Mouse (Mus musculus) testis, adult 2 months (tissue): ENCODE data around the gene Rnf180. TPM values are rescaled to one million over a fixed set of nuclear protein-coding genes. Genes with fewer than 3 reads are reported as not detected.

ENCODE experiments used
- H3K27ac ChIP-seq: fragments of 200-500 bp; 2 replicates; pipeline ENCODE4 v1.5.1; 2012; ENCODE audit warnings: low read depth, low read length; ENCODE audit not compliant: control insufficient read depth, insufficient read depth
- H3K27me3 ChIP-seq: fragments of 200-500 bp; 2 replicates; pipeline ENCODE4 v1.6.1; 2012; ENCODE audit warnings: mild to moderate bottlenecking, low read length, moderate library complexity; ENCODE audit not compliant: control insufficient read depth, insufficient read depth
- H3K36me3 ChIP-seq: fragments of 200-500 bp; 2 replicates; pipeline ENCODE4 v1.6.1; 2012; ENCODE audit warnings: mild to moderate bottlenecking, low read length; ENCODE audit not compliant: control insufficient read depth, insufficient read depth
- H3K4me1 ChIP-seq: fragments of 200-500 bp; 2 replicates; pipeline ENCODE4 v1.6.1; 2012; ENCODE audit warnings: low read length; ENCODE audit not compliant: control insufficient read depth, insufficient read depth
- H3K4me3 ChIP-seq: fragments of 200-500 bp; 2 replicates; pipeline ENCODE4 v1.5.1; 2012; ENCODE audit warnings: low read depth, mild to moderate bottlenecking, low read length, moderate library complexity, mixed read lengths; ENCODE audit not compliant: control insufficient read depth
- CTCF ChIP-seq: fragments of 200-500 bp; IDR thresholded peaks from 2 replicates; pipeline ENCODE4 v1.5.1; 2012; ENCODE audit warnings: low read depth, mild to moderate bottlenecking, inconsistent platforms, low read length, moderate library complexity; ENCODE audit not compliant: control insufficient read depth, insufficient read depth, insufficient replicate concordance
- POLR2A ChIP-seq: fragments of 200-500 bp; IDR thresholded peaks from 2 replicates; pipeline ENCODE4 v1.6.1; 2012; ENCODE audit warnings: low read depth, mild to moderate bottlenecking, inconsistent platforms, low read length, moderate library complexity; ENCODE audit not compliant: control insufficient read depth
- polyA plus RNA-seq: library from polyadenylated mRNA; depleted of rRNA; stranded (reverse); fragments of >200 nt; gene quantifications from 2 replicates; pipeline ENCODE4 v1.2.3, GENCODE M21; 2012

The Rnf180 gene
- polyA plus RNA-seq, 1 experiment = 3.1 TPM

GRCm38 (mm10) chr13:105247691-105248090, 46.9 kb downstream of the Rnf180 start:
- no peak overlapping the region for H3K27ac ChIP-seq
- no peaks in the 10 kb centered on the region for H3K4me1 ChIP-seq
- no peak for TF ChIP-seq POLR2A
- no peak for TF ChIP-seq CTCF
- H3K27me3 ChIP-seq = no peaks in the 10 kb centered on the region
- peaks cover 1% of the 10 kb centered on the region; the same call in 1 of the 2 replicates for H3K36me3 ChIP-seq
- H3K4me3 ChIP-seq = no peak overlapping the region

DNA sequence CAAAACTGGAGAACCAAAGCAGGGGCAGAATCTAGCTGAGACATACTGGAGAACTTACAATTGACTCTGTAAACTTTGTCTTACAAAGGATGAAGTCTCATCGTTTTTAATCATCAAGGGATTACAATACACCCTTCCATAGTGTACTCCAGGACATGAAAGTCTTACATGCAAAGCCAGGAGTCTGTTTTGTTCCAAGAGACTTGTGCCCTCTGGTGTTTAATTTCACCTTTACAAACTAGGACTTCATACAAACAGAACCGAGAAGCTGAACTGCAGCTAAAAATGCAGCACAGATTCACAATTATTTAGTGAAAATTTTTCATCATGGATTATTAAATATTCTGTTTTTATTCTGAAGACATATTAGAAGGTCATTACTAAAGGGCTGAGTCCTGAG, 53.8 kb downstream of the Rnf180 start:
- H3K4me1 ChIP-seq = no peaks in the 10 kb centered on the region
- H3K27me3 ChIP-seq = no peaks in the 10 kb centered on the region
- no peak overlapping the region for H3K4me3 ChIP-seq
- no peak overlapping the region for H3K27ac ChIP-seq
- no peaks in the 10 kb centered on the region for H3K36me3 ChIP-seq
- no peak for TF ChIP-seq POLR2A
- no peak for TF ChIP-seq CTCF

DNA sequence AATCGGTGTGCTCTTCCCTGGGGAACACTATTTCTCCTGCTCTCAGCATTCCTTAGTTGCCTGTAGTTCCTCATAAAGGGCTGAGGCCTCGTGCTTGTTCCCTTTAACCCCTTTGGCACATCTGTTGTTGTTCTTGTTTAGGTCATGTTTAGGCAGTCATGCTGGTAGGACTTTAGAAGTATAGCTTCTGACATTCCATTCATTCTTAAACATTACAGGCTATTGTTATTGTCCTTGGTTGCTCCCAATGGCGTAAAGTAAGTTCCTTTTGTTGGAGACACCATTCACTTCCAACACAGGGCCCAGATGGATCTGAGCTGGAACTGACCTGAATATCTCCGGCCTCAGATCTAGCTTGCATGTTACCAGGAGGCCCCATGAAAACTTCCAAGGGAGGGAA, 67.5 kb downstream of the Rnf180 start:
- no peak overlapping the region for H3K27ac ChIP-seq
- H3K36me3 ChIP-seq = no peaks in the 10 kb centered on the region
- H3K4me1 ChIP-seq = no peaks in the 10 kb centered on the region
- H3K4me3 ChIP-seq = no peak overlapping the region
- TF ChIP-seq CTCF (no peak), POLR2A (no peak)
- no peaks in the 10 kb centered on the region for H3K27me3 ChIP-seq

DNA sequence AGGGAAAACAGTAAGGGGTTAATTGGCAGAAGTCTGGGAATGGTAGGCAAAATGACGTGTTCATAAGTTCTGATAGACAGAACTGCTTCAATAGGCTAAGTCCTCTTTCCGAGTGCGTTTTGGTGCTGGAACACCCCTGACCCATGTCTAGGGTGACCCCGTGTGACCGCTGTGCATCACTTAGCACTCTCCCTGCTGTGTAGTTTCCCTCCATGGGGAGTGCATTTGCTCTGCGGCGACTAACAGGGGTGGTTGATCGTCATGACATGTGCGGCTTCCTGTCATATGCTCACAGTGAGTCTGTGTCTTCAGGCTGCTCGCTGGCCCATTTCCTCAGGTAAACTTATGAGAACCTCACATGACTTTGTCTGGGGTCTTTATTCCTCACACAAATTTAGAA, 70.6 kb downstream of the Rnf180 start:
- TF ChIP-seq POLR2A = no peak
- TF ChIP-seq CTCF = no peak
- Histone ChIP-seq H3K27ac (no peak overlapping the region), H3K36me3 (no peaks in the 10 kb centered on the region), H3K4me3 (no peak overlapping the region), H3K27me3 (no peaks in the 10 kb centered on the region), H3K4me1 (no peaks in the 10 kb centered on the region)

DNA sequence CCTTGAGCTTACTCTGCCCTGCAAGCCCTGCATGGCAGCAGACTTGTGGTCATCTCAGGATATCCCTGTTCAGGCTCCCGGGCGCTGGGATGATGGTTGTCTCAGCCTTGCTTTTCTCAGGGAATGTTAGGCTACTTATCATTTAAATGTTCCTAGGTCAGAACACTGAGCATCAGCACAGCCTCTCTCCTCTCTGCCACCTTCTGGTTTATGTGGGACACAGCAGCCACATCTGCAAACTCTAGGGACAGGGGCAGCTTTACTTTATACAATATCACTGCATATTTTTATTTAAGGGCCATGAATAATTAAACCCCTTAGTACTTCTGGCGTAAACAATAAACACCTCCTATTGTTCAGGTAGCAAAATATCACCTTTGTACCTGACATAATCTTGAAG, 71.5 kb downstream of the Rnf180 start:
- Histone ChIP-seq H3K4me1 (no peaks in the 10 kb centered on the region), H3K4me3 (no peak overlapping the region)
- TF ChIP-seq POLR2A (no peak), CTCF (peak; percentile 14; the same call in 1 of the 2 replicates)

GRCm38 (mm10) chr13:105222016-105222725, 72.4 kb downstream of the Rnf180 start:
- no peaks in the 10 kb centered on the region for H3K4me1 ChIP-seq
- H3K4me3 ChIP-seq = no peak overlapping the region
- TF ChIP-seq POLR2A = no peak
- TF ChIP-seq CTCF = no peak
- H3K27ac ChIP-seq = no peak overlapping the region
- no peaks in the 10 kb centered on the region for H3K36me3 ChIP-seq
- H3K27me3 ChIP-seq = no peaks in the 10 kb centered on the region

More for the DNA sequence above, 71.5 kb downstream of the Rnf180 start:
- Histone ChIP-seq H3K27ac (no peak overlapping the region), H3K27me3 (no peaks in the 10 kb centered on the region), H3K36me3 (no peaks in the 10 kb centered on the region)

- Histone ChIP-seq H3K27ac (no peak overlapping the region), H3K4me1 (no peaks in the 10 kb centered on the region), H3K27me3 (no peaks in the 10 kb centered on the region), H3K4me3 (no peak overlapping the region), H3K36me3 (no peaks in the 10 kb centered on the region)
- TF ChIP-seq POLR2A (no peak), CTCF (no peak)
Measured at GRCm38 (mm10) chr13:105210746-105211145, 83.9 kb downstream of the Rnf180 start.
